Mouse (Mus musculus): ENCODE measurements at regions not wholly inside any gene's neighbourhood (a gene's known extent, or its start where the extent isn't known, plus 50 kb on each side); places are given as distances from the start of the nearest gene placed in this dataset.
A peak's percentile ranks its signal among the peaks of the same experiment; 100 is the strongest.

DNA sequence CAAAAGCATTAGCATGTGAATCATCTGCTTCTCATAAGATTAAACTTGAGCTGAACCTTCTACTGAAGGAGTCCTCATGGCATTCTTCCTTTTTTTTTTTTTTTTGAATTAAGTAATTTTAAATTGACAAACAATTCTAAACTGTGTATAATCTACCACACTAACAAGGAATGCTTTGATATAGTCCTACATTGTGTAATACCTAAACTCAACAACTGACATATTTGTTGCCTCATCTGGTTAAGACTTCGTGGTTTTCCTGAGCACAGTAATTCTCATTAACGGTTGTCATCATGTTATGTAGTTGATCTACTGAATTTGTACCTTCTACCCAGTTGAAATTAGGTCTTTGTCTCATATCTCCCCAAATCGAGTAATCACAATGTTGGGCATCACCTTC is 83.9 kb upstream of the Hcrtr2 start:
- no peak for DNase-seq (ENCODE audit: low read depth, low spot score)

GRCm38 (mm10) chr9:76401897-76402670 is 78.4 kb upstream of the Hcrtr2 start:
- peak; percentile 82 for DNase-seq (ENCODE audit: low read depth, low spot score)

DNA sequence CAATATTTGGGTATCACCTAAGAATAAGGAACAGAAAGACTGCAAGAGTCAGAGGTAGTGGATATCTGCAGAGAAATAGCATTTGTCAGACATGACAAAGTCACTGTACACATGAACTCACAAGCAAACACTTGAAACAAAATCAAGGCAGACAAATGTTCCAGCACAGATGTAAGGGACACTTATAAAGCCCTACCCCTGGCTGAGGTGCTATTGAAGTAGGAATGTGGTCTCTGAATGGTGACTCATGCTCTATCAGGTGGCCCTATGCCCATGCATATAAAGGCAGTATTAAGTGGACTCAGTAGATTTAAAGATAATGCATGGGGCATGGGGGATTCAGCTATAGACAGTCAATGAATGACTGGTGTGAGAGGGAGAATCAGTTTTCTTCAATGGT is 77.2 kb upstream of the Hcrtr2 start:
- DNase-seq (ENCODE audit: low read depth, low spot score) = no peak

DNA sequence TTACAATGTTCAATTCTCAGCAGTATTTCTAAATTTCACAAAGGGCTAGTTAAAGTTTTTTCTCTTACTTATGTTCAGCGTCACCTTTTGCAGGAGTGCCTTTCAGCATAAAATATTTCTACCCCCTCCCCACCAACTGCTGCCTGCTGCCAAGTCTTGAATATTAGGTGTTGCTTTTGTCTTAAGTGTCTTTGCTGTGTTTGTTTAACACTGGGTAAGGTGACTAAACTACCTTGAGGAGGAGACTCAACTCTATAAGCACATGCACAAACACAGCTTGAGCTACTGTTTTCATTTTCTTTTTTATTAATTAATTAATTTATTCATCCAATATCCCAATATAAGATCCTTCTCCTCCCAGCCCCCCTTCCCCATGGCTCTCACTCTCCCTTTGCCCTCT is 70.1 kb upstream of the Hcrtr2 start:
- DNase-seq (ENCODE audit: low read depth, low spot score) = no peak

- peak; percentile 76 for DNase-seq (ENCODE audit: low read depth, low spot score)
Observed at GRCm38 (mm10) chr9:76390839-76391238, 67.2 kb upstream of the Hcrtr2 start.

All from ZHBTc4 (cell line).